Mouse (Mus musculus): ENCODE measurements at regions not wholly inside any gene's neighbourhood (a gene's known extent, or its start where the extent isn't known, plus 50 kb on each side); places are given as distances from the start of the nearest gene placed in this dataset.

GRCm38 (mm10) chr1:75936596-75936995 is 390.5 kb downstream of the Slc4a3 start:
- H3K9me3 ChIP-seq (ENCODE audit: low read length), result no peaks in the 10 kb centered on the region
- 0 out of 2 replicates have a peak, but pooled peaks cover 5% of the 10 kb centered on the region for H3K4me1 ChIP-seq (ENCODE audit: insufficient read depth, low read length)
- H3K27ac ChIP-seq (ENCODE audit: low read depth, low read length), result no peak overlapping the region
- peak; percentile 35 for DNase-seq (ENCODE audit: low spot score)
- no peak overlapping the region for H3K4me2 ChIP-seq (ENCODE audit: low read depth, low read length, poor library complexity, severe bottlenecking)
- no peak for TF ChIP-seq CTCF (IDR thresholded peaks at IDR 0.05)
- H3K4me3 ChIP-seq (ENCODE audit: low read depth, low read length), result no peak overlapping the region
- no peaks in the 10 kb centered on the region for H3K27me3 ChIP-seq (ENCODE audit: insufficient read depth, low read length)
- 65% methylated on average over 13 of the region's 13 CpGs for WGBS
- H3K9ac ChIP-seq (replicated peaks; ENCODE audit: low read length, poor library complexity, severe bottlenecking), result no peak overlapping the region
- H3K36me3 ChIP-seq (ENCODE audit: insufficient read depth, low read length), result no peaks in the 10 kb centered on the region
- ATAC-seq (ENCODE audit: low FRiP score), result no peak

GRCm38 (mm10) chr1:75937331-75937730 is 391.3 kb downstream of the Slc4a3 start:
- 56% methylated on average over 5 of the region's 5 CpGs for WGBS
- DNase-seq (ENCODE audit: low spot score) (no peak), ATAC-seq (ENCODE audit: low FRiP score) (no peak)
- Histone ChIP-seq H3K9ac (replicated peaks; ENCODE audit: low read length, poor library complexity, severe bottlenecking) (no peak overlapping the region), H3K27ac (ENCODE audit: low read depth, low read length) (no peak overlapping the region), H3K4me3 (ENCODE audit: low read depth, low read length) (no peak overlapping the region), H3K9me3 (ENCODE audit: low read length) (no peaks in the 10 kb centered on the region), H3K4me1 (ENCODE audit: insufficient read depth, low read length) (0 out of 2 replicates have a peak, but pooled peaks cover 5% of the 10 kb centered on the region), H3K36me3 (ENCODE audit: insufficient read depth, low read length) (no peaks in the 10 kb centered on the region), H3K27me3 (ENCODE audit: insufficient read depth, low read length) (no peaks in the 10 kb centered on the region), H3K4me2 (ENCODE audit: low read depth, low read length, poor library complexity, severe bottlenecking) (no peak overlapping the region)
- TF ChIP-seq CTCF (IDR thresholded peaks at IDR 0.05), result no peak

DNA sequence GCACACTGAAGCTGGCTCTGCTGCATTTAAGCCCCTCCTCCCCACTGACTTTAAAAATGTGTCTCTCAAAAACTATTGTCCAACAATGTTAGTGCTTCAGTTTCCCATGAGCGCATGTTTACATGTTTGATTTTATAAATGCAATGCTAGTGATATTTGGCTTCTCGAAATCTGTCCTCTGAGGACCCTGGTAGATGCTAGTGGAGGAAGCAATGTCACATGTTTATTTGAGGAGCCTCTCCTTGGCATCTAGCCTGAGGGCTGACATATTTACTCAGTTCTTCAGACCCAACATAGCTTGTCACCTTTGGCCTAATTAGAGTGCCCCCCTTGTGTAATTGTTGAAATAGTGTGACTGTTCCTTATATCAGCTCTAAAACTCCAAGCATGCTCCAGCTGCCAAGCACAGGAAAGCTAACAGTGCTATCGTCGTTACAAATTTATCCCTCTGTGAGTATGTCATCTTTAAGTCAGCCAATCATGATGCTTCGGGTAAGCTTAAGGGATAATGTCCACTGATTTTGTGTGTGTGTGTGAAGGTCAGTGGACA is 400.3 kb downstream of the Slc4a3 start:
- H3K9me3 ChIP-seq (ENCODE audit: low read length), result no peaks in the 10 kb centered on the region
- H3K4me2 ChIP-seq (ENCODE audit: low read depth, low read length, poor library complexity, severe bottlenecking), result no peak overlapping the region
- DNase-seq (ENCODE audit: low spot score) (peak; percentile 7), ATAC-seq (ENCODE audit: low FRiP score) (no peak)
- no peaks in the 10 kb centered on the region for H3K36me3 ChIP-seq (ENCODE audit: insufficient read depth, low read length)
- no peak overlapping the region for H3K9ac ChIP-seq (replicated peaks; ENCODE audit: low read length, poor library complexity, severe bottlenecking)
- H3K4me1 ChIP-seq (ENCODE audit: insufficient read depth, low read length), result no peaks in the 10 kb centered on the region
- H3K4me3 ChIP-seq (ENCODE audit: low read depth, low read length), result no peak overlapping the region
- WGBS, result 68% methylated on average over 5 of the region's 5 CpGs
- no peak overlapping the region for H3K27ac ChIP-seq (ENCODE audit: low read depth, low read length)
- no peak for TF ChIP-seq CTCF (IDR thresholded peaks at IDR 0.05)
- H3K27me3 ChIP-seq (ENCODE audit: insufficient read depth, low read length), result no peaks in the 10 kb centered on the region

DNA sequence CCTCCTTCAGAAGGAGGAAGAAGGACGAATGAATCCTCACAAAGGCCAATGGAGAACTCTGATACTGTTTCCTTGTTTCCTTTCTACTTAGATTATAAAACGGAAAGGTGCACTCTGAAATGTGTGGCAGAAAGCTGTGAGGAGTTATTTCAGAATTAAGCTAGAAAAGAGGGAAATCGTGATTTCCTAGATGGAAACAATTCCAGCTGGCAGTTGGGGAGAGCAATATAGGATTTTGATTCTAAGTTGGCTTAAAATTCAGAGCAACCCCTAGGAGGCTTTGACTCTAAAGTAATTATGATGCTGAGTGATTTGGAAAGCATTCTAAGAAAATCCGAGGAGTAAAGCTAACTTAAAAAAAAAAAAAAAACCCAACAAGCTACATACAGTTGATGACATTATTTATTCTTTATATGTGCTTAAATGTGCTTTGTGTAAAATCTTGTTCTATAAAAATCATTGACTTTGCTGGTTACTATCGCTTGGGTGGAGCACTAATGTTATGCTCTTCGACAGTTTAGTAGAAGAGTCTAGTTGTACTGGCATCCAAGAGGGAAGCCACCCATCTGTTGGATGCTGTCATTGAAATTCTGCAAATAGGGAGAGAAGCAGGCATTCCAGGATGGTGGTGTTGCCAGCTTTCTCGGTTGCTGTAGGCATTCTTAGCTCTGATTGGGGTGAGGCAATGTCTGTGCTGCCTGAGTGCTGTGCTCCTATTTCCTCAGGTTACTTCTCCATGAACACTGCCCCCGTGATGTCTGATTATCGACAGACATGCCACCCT is 432.3 kb downstream of the Slc4a3 start:
- ATAC-seq (ENCODE audit: low FRiP score) (no peak), DNase-seq (ENCODE audit: low spot score) (peak; percentile 22)
- no peaks in the 10 kb centered on the region for H3K9me3 ChIP-seq (ENCODE audit: low read length)
- H3K9ac ChIP-seq (replicated peaks; ENCODE audit: low read length, poor library complexity, severe bottlenecking), result no peak overlapping the region
- no peak overlapping the region for H3K4me2 ChIP-seq (ENCODE audit: low read depth, low read length, poor library complexity, severe bottlenecking)
- no peak for TF ChIP-seq CTCF (IDR thresholded peaks at IDR 0.05)
- H3K27me3 ChIP-seq (ENCODE audit: insufficient read depth, low read length), result no peaks in the 10 kb centered on the region
- H3K27ac ChIP-seq (ENCODE audit: low read depth, low read length), result no peak overlapping the region
- H3K36me3 ChIP-seq (ENCODE audit: insufficient read depth, low read length), result no peaks in the 10 kb centered on the region
- no peaks in the 10 kb centered on the region for H3K4me1 ChIP-seq (ENCODE audit: insufficient read depth, low read length)
- H3K4me3 ChIP-seq (ENCODE audit: low read depth, low read length), result no peak overlapping the region
- 89% methylated on average over 9 of the region's 9 CpGs for whole genome bisulfite sequencing

DNA sequence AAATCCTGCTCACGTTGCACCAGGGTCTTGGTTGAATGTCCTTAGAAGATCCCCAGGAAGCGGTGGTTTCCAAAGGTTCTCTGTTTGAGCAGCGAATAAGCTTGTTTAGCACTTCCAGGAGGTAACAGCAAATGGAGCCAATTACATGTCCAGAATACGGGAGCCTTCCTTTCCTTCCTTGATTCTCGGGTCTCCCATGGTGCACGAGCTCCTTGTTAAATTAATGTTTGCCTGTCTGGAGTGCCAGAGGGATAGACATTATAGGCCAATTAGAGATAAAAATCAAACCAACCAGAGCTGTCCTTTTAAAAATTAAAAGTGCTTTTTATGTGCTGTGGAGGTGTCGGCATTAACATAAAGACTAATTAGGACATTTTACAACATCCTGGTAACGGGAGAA is 437.0 kb downstream of the Slc4a3 start:
- 61% methylated on average over 8 of the region's 8 CpGs for WGBS
- Histone ChIP-seq H3K4me1 (ENCODE audit: insufficient read depth, low read length) (no peaks in the 10 kb centered on the region), H3K27me3 (ENCODE audit: insufficient read depth, low read length) (no peaks in the 10 kb centered on the region), H3K27ac (ENCODE audit: low read depth, low read length) (no peak overlapping the region), H3K36me3 (ENCODE audit: insufficient read depth, low read length) (no peaks in the 10 kb centered on the region), H3K4me2 (ENCODE audit: low read depth, low read length, poor library complexity, severe bottlenecking) (no peak overlapping the region), H3K9me3 (ENCODE audit: low read length) (no peaks in the 10 kb centered on the region), H3K9ac (replicated peaks; ENCODE audit: low read length, poor library complexity, severe bottlenecking) (no peak overlapping the region), H3K4me3 (ENCODE audit: low read depth, low read length) (no peak overlapping the region)
- ATAC-seq (ENCODE audit: low FRiP score), result no peak
- no peak for TF ChIP-seq CTCF (IDR thresholded peaks at IDR 0.05)
- DNase-seq (ENCODE audit: low spot score), result no peak

DNA sequence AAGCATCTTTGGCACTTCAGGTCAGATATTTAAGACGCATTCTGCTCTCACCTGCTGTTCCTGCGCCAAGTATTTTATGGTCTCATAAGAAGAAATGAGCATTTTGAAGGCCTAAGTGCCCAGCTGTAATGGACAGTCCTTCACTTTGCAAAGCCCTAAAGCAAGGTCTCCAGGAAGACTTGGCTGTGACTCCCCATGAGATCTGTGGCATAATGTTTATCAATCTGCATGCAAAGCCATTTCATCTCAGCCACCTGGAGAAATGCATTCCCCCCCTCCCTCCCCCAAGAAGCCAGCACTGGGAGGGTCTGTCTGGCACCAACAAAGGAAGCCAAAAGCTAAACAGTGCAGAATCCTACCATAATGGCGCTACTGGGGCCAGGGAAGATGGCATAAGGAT is 437.4 kb downstream of the Slc4a3 start:
- Histone ChIP-seq H3K36me3 (ENCODE audit: insufficient read depth, low read length) (no peaks in the 10 kb centered on the region), H3K4me1 (ENCODE audit: insufficient read depth, low read length) (no peaks in the 10 kb centered on the region), H3K4me2 (ENCODE audit: low read depth, low read length, poor library complexity, severe bottlenecking) (no peak overlapping the region), H3K4me3 (ENCODE audit: low read depth, low read length) (no peak overlapping the region), H3K9ac (replicated peaks; ENCODE audit: low read length, poor library complexity, severe bottlenecking) (no peak overlapping the region), H3K27me3 (ENCODE audit: insufficient read depth, low read length) (no peaks in the 10 kb centered on the region), H3K9me3 (ENCODE audit: low read length) (no peaks in the 10 kb centered on the region), H3K27ac (ENCODE audit: low read depth, low read length) (no peak overlapping the region)
- DNase-seq (ENCODE audit: low spot score) (no peak), ATAC-seq (ENCODE audit: low FRiP score) (no peak)
- TF ChIP-seq CTCF (IDR thresholded peaks at IDR 0.05), result no peak
- WGBS, result 81% methylated on average over 3 of the region's 3 CpGs

All from midbrain, postnatal 0 days (tissue).